Mouse (Mus musculus) CH12.LX (cell line): Measurements from ENCODE around the gene Btbd9. TPM values are rescaled to one million over a fixed set of nuclear protein-coding genes. Genes with fewer than 3 reads are reported as not detected.

ENCODE experiments used
- DNase-seq: peaks from one replicate; pipeline ENCODE4 v3.0.0-alpha.2; 2013; ENCODE audit errors: extremely low read depth
- H3K27ac ChIP-seq: 2 replicates; pipeline ENCODE4 v1.5.1; 2012; ENCODE audit warnings: low read depth, mild to moderate bottlenecking, control low read depth, moderate library complexity; ENCODE audit not compliant: insufficient read depth
- H3K27me3 ChIP-seq: replicated peaks from 2 replicates; pipeline ENCODE3; 2012; ENCODE audit warnings: inconsistent platforms
- H3K36me3 ChIP-seq, 2 experiments: replicated peaks in 1 of 2; 2 replicates each; pipeline versions ENCODE3 to v1.6.1; 2012; ENCODE audit warnings: inconsistent platforms in 1 of 2, low read length in 1 of 2, mild to moderate bottlenecking in 1 of 2, mixed read lengths in 1 of 2, moderate library complexity in 1 of 2; ENCODE audit not compliant: control insufficient read depth in 1 of 2, insufficient read depth in 1 of 2
- H3K4me1 ChIP-seq, 2 experiments: 2 replicates each; pipeline ENCODE4 v1.6.1; 2012; ENCODE audit warnings: inconsistent platforms in 1 of 2, moderate library complexity in 1 of 2; ENCODE audit not compliant: insufficient read depth in 2 of 2, control insufficient read depth in 1 of 2
- H3K4me2 ChIP-seq: 2 replicates; pipeline ENCODE4 v1.6.1; 2012; ENCODE audit warnings: low read depth, mild to moderate bottlenecking, control low read depth; ENCODE audit not compliant: poor library complexity, insufficient read depth, severe bottlenecking
- H3K4me3 ChIP-seq, 3 experiments: fragments of 150-350 bp in 1 of 3; sonication (generic) in 1 of 3; replicated peaks in 1 of 3; 2 replicates each; pipeline versions ENCODE3 to v1.5.1; 2011 to 2012; ENCODE audit warnings: low read depth in 2 of 3, low read length in 2 of 3, mild to moderate bottlenecking in 2 of 3, moderate library complexity in 2 of 3, control low read depth in 1 of 3, improper control_type of control experiment in 1 of 3, inconsistent platforms in 1 of 3, mixed read lengths in 1 of 3; ENCODE audit not compliant: poor library complexity in 1 of 3
- H3K79me2 ChIP-seq: replicated peaks from 2 replicates; pipeline ENCODE4 v1.6.1; 2012; ENCODE audit warnings: mild to moderate bottlenecking, moderate library complexity; ENCODE audit not compliant: control insufficient read depth, poor library complexity, insufficient read depth, severe bottlenecking; ENCODE audit errors: extremely low read depth
- H3K9ac ChIP-seq: 2 replicates; pipeline ENCODE4 v1.6.1; 2012; ENCODE audit warnings: low read depth, mild to moderate bottlenecking, control low read depth, moderate library complexity; ENCODE audit not compliant: insufficient read depth
- H3K9me3 ChIP-seq: replicated peaks from 2 replicates; pipeline ENCODE3; 2012; ENCODE audit warnings: low read length, inconsistent platforms, mixed read lengths
- BHLHE40 ChIP-seq: IDR thresholded peaks from 2 replicates; pipeline ENCODE4 v1.6.1; 2011; ENCODE audit warnings: mild to moderate bottlenecking, low read depth, low read length, improper control_type of control experiment
- CHD1 ChIP-seq: IDR thresholded peaks from 2 replicates; pipeline ENCODE4 v1.6.1; 2012; ENCODE audit warnings: low read depth, low read length, improper control_type of control experiment, inconsistent platforms
- CTCF ChIP-seq, 2 experiments: IDR thresholded peaks in 1 of 2; conservative IDR thresholded peaks in 1 of 2; 2 replicates each; pipeline ENCODE4 v1.5.1; 2011 to 2012; ENCODE audit warnings: low read depth in 2 of 2, low read length in 2 of 2, improper control_type of control experiment in 1 of 2, inconsistent platforms in 1 of 2, mild to moderate bottlenecking in 1 of 2, moderate library complexity in 1 of 2
- ELF1 ChIP-seq: IDR thresholded peaks from 2 replicates; pipeline ENCODE4 v1.6.1; 2014; ENCODE audit warnings: low read depth, mild to moderate bottlenecking, inconsistent platforms, low read length, improper control_type of control experiment
- EP300 ChIP-seq: IDR thresholded peaks from 2 replicates; pipeline ENCODE4 v1.6.1; 2011; ENCODE audit warnings: low read length, improper control_type of control experiment
- ETS1 ChIP-seq: conservative IDR thresholded peaks from 2 replicates; pipeline ENCODE4 v1.6.1; 2012; ENCODE audit warnings: low read depth, mild to moderate bottlenecking, inconsistent platforms, low read length, improper control_type of control experiment, moderate library complexity
- GABPA ChIP-seq: IDR thresholded peaks from 2 replicates; pipeline ENCODE4 v1.6.1; 2012; ENCODE audit warnings: low read depth, low read length, improper control_type of control experiment, inconsistent platforms; ENCODE audit not compliant: insufficient replicate concordance
- HCFC1 ChIP-seq: IDR thresholded peaks from 2 replicates; pipeline ENCODE4 v1.6.1; 2012; ENCODE audit warnings: low read depth, mild to moderate bottlenecking, inconsistent platforms, low read length, improper control_type of control experiment
- JUN ChIP-seq: IDR thresholded peaks from 2 replicates; pipeline ENCODE4 v1.6.1; 2011; ENCODE audit warnings: low read depth, mild to moderate bottlenecking, low read length, improper control_type of control experiment, moderate library complexity; ENCODE audit not compliant: insufficient read depth
- JUND ChIP-seq: conservative IDR thresholded peaks from 2 replicates; pipeline ENCODE4 v1.6.1; 2011; ENCODE audit warnings: low read depth, low read length, improper control_type of control experiment
- MAFK ChIP-seq: IDR thresholded peaks from 2 replicates; pipeline ENCODE4 v1.6.1; 2011; ENCODE audit warnings: low read length, improper control_type of control experiment; ENCODE audit not compliant: insufficient replicate concordance
- MYC ChIP-seq: IDR thresholded peaks from 2 replicates; pipeline ENCODE4 v1.6.1; 2011; ENCODE audit warnings: low read depth, mild to moderate bottlenecking, improper control_type of control experiment, low read length
- NELFE ChIP-seq: IDR thresholded peaks from 2 replicates; pipeline ENCODE4 v1.6.1; 2011; ENCODE audit warnings: low read depth, low read length, improper control_type of control experiment
- PAX5 ChIP-seq: IDR thresholded peaks from 2 replicates; pipeline ENCODE4 v1.6.1; 2012; ENCODE audit warnings: low read length, inconsistent platforms, mixed read lengths
- POLR2A ChIP-seq: IDR thresholded peaks from 2 replicates; pipeline ENCODE4 v1.6.1; 2011; ENCODE audit warnings: low read depth, mild to moderate bottlenecking, improper control_type of control experiment, low read length
- RAD21 ChIP-seq: IDR thresholded peaks from 2 replicates; pipeline ENCODE4 v1.6.1; 2011; ENCODE audit warnings: low read depth, mild to moderate bottlenecking, low read length, improper control_type of control experiment, moderate library complexity
- RCOR1 ChIP-seq: conservative IDR thresholded peaks from 2 replicates; pipeline ENCODE4 v1.6.1; 2012; ENCODE audit warnings: low read depth, mild to moderate bottlenecking, inconsistent platforms, low read length, improper control_type of control experiment
- SIN3A ChIP-seq: IDR thresholded peaks from 2 replicates; pipeline ENCODE4 v1.6.1; 2012; ENCODE audit warnings: low read length, improper control_type of control experiment, inconsistent platforms
- SMC3 ChIP-seq: IDR thresholded peaks from 2 replicates; pipeline ENCODE4 v1.6.1; 2011; ENCODE audit warnings: low read depth, low read length, improper control_type of control experiment
- TBP ChIP-seq: conservative IDR thresholded peaks from 2 replicates; pipeline ENCODE4 v1.6.1; 2011; ENCODE audit warnings: low read depth, low read length, improper control_type of control experiment
- TCF12 ChIP-seq: IDR thresholded peaks from 2 replicates; pipeline ENCODE4 v1.6.1; 2014; ENCODE audit warnings: low read depth, mild to moderate bottlenecking, inconsistent platforms, low read length, improper control_type of control experiment
- UBTF ChIP-seq: IDR thresholded peaks from 2 replicates; pipeline ENCODE4 v1.6.1; 2012; ENCODE audit warnings: low read depth, mild to moderate bottlenecking, inconsistent platforms, low read length, improper control_type of control experiment, moderate library complexity
- USF1 ChIP-seq: IDR thresholded peaks from 2 replicates; pipeline ENCODE4 v1.6.1; 2014; ENCODE audit warnings: low read depth, mild to moderate bottlenecking, inconsistent platforms, low read length, improper control_type of control experiment
- ZC3H11A ChIP-seq: IDR thresholded peaks from 2 replicates; pipeline ENCODE4 v1.6.1; 2012; ENCODE audit warnings: low read depth, mild to moderate bottlenecking, inconsistent platforms, low read length, improper control_type of control experiment
- ZKSCAN1 ChIP-seq: IDR thresholded peaks from 2 replicates; pipeline ENCODE4 v1.6.1; 2012; ENCODE audit warnings: low read depth, inconsistent platforms, low read length, improper control_type of control experiment, borderline replicate concordance
- ZMIZ1 ChIP-seq: IDR thresholded peaks from 2 replicates; pipeline ENCODE4 v1.6.1; 2012; ENCODE audit warnings: low read depth, mild to moderate bottlenecking, inconsistent platforms, low read length, improper control_type of control experiment
- ZNF384 ChIP-seq: IDR thresholded peaks from 2 replicates; pipeline ENCODE4 v1.6.1; 2012; ENCODE audit warnings: low read depth, low read length, improper control_type of control experiment, inconsistent platforms
- dilution Hi-C: fragments of 300-500 bp; cut with MboI; formaldehyde crosslinking; loops from 2 replicates; pipeline ENCODE4 v1.14.3; 2020; ENCODE audit warnings: low sequenced_read_pairs; ENCODE audit not compliant: extremely low pct_unique_long_range_greater_than_20kb, extremely low pct_ligation_motif_present
- in situ Hi-C: fragments of 300-500 bp; cut with MboI; formaldehyde crosslinking; loops from 3 replicates; pipeline ENCODE4 v1.14.3; 2019; ENCODE audit warnings: low sequenced_read_pairs, low pct_ligation_motif_present, low pct_unique_long_range_greater_than_20kb, mixed read lengths
- polyA plus RNA-seq: library from polyadenylated mRNA; unstranded; fragments of >175 nt; gene quantifications from 2 replicates; pipeline ENCODE4 v1.2.1, GENCODE M21; 2012; ENCODE audit warnings: low read depth; ENCODE audit not compliant: insufficient read length
- total RNA-seq, 2 experiments: library from RNA; depleted of rRNA; stranded (reverse); fragments of 300-350 nt in 1 of 2; fragments of >200 nt in 1 of 2; gene quantifications; 2 replicates each; pipeline ENCODE4 v1.2.3; 2012 to 2014

Gene Btbd9
- total and polyA plus RNA-seq, 3 experiments: 19.3 to 25.4 (median 20.0) TPM

GRCm38 (mm10) chr17:30388817-30389216, 187.5 kb downstream of the Btbd9 start:
- Histone ChIP-seq H3K4me3 (no peak overlapping the region), H3K27ac (no peak overlapping the region), H3K4me2 (no peak overlapping the region), H3K27me3 (no peaks in the 10 kb centered on the region), H3K36me3 (peaks cover 0 to 4% of the 10 kb centered on the region in 2 experiments), H3K9ac (no peak overlapping the region), H3K79me2 (no peaks in the 10 kb centered on the region)
- no peak for DNase-seq
- TF ChIP-seq JUND (no peak), POLR2A (no peak), RAD21 (no peak), BHLHE40 (no peak), TCF12 (no peak), TBP (no peak), MYC (no peak), ZKSCAN1 (no peak), CHD1 (no peak)
- TF ChIP-seq, all 38 proteins: peak for 0
- in situ Hi-C loops (no loop called here), dilution Hi-C loops (no loop called here)
- H3K4me1 ChIP-seq: no peaks in the 10 kb centered on the region
- H3K9me3 ChIP-seq: no peaks in the 10 kb centered on the region

- H3K79me2 ChIP-seq: no peaks in the 10 kb centered on the region
- no peak overlapping the region for H3K9ac ChIP-seq
- no peak for TF ChIP-seq ETS1
- no peak for TF ChIP-seq RCOR1
- no peak for TF ChIP-seq JUN
- TF ChIP-seq NELFE: no peak
- TF ChIP-seq GABPA: no peak
- TF ChIP-seq TCF12: no peak
- H3K27me3 ChIP-seq: no peaks in the 10 kb centered on the region
- dilution Hi-C loops: no loop called here
- H3K27ac ChIP-seq: no peak overlapping the region
- H3K4me2 ChIP-seq: no peak overlapping the region
- in situ Hi-C loops: no loop called here
- H3K9me3 ChIP-seq: no peaks in the 10 kb centered on the region
- no peak overlapping the region for H3K4me3 ChIP-seq
- no peaks in the 10 kb centered on the region for H3K4me1 ChIP-seq
- no peak for DNase-seq
- peaks cover 0 to 4% of the 10 kb centered on the region in 2 experiments for H3K36me3 ChIP-seq
Observed at GRCm38 (mm10) chr17:30388391-30388790, 187.9 kb downstream of the Btbd9 start.

DNA sequence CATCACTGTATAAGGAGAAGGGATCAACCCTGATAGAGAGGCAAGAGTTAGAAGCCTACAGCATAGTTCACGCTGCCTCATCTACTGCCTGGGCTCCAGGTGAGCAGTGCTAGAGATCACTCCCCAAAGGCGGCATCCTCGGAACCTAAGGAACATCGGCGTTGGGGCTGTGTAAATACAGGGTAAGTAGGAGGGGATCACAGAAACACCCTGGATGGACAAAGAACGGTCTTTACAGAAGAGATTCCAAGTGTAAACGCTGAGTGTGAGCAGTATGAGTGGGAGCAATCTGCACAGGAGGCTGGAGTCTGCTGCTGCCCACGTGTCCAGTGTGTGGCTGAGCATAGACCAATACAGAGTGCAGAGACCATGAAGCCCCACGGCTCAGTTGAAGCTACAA, 190.0 kb downstream of the Btbd9 start:
- H3K4me2 ChIP-seq: no peak overlapping the region

More for the DNA sequence above, 190.0 kb downstream of the Btbd9 start:
- Histone ChIP-seq H3K36me3 (peaks cover 0 to 4% of the 10 kb centered on the region in 2 experiments), H3K4me1 (no peaks in the 10 kb centered on the region), H3K9me3 (no peaks in the 10 kb centered on the region), H3K4me3 (no peak overlapping the region), H3K9ac (no peak overlapping the region), H3K79me2 (no peaks in the 10 kb centered on the region), H3K27me3 (no peaks in the 10 kb centered on the region), H3K27ac (no peak overlapping the region)
- in situ Hi-C loops (no loop called here), dilution Hi-C loops (no loop called here)
- no peak for TF ChIP-seq SMC3
- TF ChIP-seq ZMIZ1: no peak
- TF ChIP-seq SIN3A: no peak
- TF ChIP-seq USF1: no peak
- no peak for TF ChIP-seq HCFC1
- TF ChIP-seq MAFK: no peak
- no peak for TF ChIP-seq POLR2A
- no peak for TF ChIP-seq ETS1
- TF ChIP-seq RAD21: no peak
- TF ChIP-seq PAX5: no peak
- no peak for TF ChIP-seq ZKSCAN1
- TF ChIP-seq CTCF (conservative IDR thresholded peaks at IDR 0.05 in 1 of 2, IDR thresholded peaks at IDR 0.05 in 1 of 2; ENCODE audit: low read depth in 2 of 2, low read length in 2 of 2): no peak
- TF ChIP-seq EP300: no peak
- TF ChIP-seq ZNF384: no peak
- no peak for TF ChIP-seq ZC3H11A
- no peak for TF ChIP-seq ELF1
- no peak for TF ChIP-seq UBTF
- TF ChIP-seq TBP: no peak
- no peak for DNase-seq
